Mouse (Mus musculus) erythroblast, adult 5-6 weeks (primary cell): ENCODE measurements around the gene Slc23a2. TPM values are rescaled to one million over a fixed set of nuclear protein-coding genes. Genes with fewer than 3 reads are reported as not detected.

Source experiments
- ATAC-seq: replicated peaks from 2 replicates; pipeline ENCODE4 v1.8.0; 2016; ENCODE audit warnings: moderate number of reproducible peaks, mild to moderate bottlenecking, moderate TSS enrichment, inconsistent platforms; ENCODE audit not compliant: poor library complexity, low FRiP score, severe bottlenecking
- total RNA-seq, 2 experiments: library from RNA; stranded (forward) in 1 of 2; stranded (reverse) in 1 of 2; fragments of 150-400 nt in 1 of 2; fragments of 200-764, 138-1000 nt in 1 of 2; gene quantifications; 2 replicates each; pipeline versions ENCODE4 v1.2.3 to v1.2.4; 2015 to 2017; ENCODE audit warnings: low replicate concordance in 2 of 2

Slc23a2 gene
- total RNA-seq, 2 experiments from 2014 or later: 5.7 to 7.5 TPM

DNA sequence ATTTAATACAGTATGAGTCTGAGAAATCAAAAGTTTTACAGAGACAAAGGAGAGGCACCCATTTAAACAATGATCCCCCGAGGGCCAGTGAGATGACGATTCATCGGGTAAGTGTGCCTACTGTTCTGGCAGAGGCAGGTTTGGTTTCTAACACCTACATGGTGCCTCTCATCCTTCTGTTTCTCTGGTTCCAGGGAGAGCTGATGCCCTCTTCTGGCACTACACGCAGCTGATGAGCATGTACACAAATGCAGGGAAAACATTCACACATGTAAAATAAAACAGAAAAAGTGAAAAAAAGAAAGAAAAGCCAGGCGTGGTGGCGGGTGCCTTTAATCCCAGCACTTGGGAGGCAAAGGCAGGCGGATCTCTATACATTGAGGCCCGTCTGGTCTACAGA is 85.0 kb downstream of the Slc23a2 start:
- ATAC-seq: no peak

DNA sequence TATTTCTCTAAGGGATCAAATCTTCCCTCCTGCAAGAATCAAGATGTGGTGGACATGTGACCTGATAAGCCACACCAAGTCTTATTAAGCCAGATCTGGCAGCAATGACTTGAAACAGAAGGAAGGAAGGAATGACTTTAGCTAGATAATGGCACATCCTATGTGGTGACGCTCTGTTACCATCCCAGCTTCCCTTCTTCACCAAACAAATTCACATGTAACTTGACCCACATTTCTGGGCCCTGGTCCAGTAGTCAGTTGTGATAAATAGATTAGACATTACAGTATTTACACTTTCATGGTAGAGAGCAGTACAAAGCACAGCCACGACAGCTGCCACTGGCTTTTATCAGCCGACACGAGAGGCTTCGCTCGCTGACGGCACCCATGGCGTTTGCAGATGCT is 89.6 kb downstream of the Slc23a2 start:
- no peak for ATAC-seq

DNA sequence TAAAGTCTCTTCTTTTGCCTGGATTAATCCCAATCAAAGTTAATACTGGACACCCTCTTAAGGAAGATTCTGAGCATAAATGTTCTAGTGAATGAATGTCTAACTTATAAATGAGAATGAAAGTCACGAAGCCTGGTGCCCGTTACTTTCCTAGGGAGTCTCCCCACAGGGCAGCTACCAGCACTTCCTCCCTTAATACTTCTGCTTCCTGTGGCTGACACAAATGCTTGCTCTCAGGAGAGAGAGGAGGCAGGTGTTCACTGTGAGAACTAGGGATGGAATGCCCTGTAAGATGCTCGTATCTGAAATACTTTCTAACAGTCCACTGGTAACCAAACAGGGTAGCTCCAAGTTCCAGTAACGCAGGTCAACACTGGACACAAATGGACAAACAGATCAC is 91.1 kb downstream of the Slc23a2 start:
- ATAC-seq: no peak

DNA sequence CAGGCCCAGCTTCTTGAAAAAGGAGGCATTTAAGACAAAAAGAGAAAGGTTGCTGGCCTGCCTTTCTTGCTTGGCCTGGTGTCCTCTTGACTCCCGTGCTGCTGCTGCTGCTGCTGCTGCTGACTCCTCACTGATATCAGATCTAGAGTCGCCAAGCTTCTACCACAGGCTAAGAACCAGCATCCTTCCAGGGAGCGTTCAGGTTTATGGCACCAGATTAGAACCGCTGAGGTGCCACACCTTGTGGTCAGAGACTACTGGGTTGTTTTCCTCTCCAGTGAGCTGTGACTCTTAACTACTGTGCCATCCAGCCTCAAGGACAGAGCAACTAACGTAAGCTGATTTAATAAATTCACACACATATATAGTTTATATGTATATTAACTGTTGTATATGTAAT is 93.1 kb downstream of the Slc23a2 start:
- no peak for ATAC-seq

DNA sequence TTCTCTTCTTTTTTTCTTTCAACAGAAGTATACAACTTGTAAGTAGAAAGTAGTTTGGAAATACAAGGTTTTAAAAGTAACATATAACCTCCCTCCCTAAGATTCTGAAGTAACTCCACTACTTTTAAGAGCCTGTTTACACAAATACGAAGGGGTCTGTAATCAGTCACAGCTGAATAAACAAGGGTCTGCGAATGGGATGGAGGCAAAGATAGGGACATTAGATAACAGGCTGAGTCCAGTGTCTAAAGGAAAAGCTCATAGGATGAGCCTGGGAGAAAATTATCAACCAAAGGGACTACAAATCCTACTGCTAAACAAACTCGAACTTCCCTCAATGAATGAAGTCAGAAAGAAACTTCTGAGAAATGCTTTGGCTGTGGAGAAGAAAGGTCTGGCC is 95.0 kb downstream of the Slc23a2 start:
- ATAC-seq: no peak

DNA sequence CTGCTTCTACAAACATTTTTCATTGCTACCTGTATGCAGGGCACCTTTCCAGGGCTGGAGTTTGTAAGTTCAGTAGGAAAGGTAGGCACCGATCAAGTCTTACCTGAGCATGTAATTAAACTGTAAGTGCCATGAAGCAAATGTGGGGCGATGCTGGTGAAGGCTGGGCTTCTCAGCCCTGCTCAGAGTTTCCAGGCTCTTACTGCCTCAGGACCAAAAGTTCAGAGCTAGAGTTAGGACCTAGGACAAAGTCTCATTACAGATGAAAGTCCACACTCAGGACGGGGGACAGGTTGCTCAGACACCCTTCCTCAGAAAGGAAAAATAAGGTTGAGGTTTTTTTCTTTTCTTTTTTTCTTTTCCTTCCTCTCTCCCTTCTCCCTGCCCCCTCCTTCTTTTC is 95.4 kb downstream of the Slc23a2 start:
- ATAC-seq: no peak

DNA sequence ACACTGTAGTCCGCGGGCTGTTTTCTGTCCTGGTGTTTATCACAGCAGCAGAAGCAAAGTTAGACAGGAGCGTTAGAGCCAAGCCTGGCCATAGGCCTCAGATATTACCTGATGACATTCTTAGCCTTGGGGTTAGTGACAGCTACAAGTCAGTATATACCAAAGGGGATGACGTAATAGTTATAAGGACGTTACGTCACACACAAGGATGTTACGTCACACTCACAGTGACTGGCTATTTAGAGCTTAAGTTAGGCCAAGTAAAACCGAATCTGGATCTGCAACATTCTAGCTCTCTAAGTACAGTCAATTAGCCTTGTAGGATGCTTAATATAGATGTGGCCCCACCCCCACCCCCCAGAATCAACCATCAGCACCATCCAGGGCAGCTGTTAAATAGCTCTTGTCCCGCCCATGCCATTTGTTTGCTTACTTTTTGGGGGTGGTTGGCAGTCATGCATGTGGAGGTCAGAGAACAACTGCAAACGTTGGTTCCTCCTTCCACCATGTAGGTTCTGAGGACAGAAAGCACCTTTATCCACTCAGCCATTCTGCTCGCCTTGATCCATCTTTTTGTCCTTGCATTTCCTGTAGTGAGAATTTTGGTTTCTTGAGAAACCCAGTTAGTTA is 96.7 kb downstream of the Slc23a2 start:
- ATAC-seq: no peak

DNA sequence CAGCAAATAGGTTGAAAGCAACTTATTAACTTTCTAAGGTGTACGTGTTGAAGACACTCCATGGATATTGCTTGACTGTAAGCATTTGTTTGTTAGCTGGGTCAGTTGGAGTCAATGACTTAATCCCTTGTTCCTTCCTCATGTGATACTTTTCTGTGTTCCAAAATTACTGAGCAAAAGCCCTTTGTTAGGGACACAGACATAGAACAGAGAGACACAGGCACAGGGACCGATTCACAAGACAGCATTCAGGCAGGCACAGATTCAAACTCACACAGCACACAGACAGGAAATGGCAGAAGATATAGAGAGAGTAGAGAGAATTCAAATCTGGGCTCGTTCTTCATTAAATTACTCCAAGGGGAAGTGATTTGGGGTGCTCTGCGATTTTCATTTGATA is 97.5 kb downstream of the Slc23a2 start:
- ATAC-seq: no peak

DNA sequence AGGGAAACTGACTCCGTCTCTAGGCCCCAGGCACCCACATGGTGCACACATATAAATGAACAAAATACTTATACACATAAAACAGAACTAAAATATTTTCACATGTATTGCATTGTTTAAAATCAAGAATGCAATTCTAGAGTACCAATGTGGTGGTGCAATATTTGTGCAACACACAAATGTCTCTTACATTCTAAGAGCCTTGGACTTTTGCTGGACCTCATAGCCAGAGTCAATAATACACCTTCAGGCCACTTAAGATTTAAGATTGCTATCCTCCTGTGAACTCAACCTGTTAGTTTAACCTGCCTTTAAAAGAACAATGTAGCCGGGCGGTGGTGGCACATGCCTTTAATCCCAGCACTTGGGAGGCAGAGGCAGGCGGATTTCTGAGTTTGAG is 98.2 kb downstream of the Slc23a2 start:
- no peak for ATAC-seq

DNA sequence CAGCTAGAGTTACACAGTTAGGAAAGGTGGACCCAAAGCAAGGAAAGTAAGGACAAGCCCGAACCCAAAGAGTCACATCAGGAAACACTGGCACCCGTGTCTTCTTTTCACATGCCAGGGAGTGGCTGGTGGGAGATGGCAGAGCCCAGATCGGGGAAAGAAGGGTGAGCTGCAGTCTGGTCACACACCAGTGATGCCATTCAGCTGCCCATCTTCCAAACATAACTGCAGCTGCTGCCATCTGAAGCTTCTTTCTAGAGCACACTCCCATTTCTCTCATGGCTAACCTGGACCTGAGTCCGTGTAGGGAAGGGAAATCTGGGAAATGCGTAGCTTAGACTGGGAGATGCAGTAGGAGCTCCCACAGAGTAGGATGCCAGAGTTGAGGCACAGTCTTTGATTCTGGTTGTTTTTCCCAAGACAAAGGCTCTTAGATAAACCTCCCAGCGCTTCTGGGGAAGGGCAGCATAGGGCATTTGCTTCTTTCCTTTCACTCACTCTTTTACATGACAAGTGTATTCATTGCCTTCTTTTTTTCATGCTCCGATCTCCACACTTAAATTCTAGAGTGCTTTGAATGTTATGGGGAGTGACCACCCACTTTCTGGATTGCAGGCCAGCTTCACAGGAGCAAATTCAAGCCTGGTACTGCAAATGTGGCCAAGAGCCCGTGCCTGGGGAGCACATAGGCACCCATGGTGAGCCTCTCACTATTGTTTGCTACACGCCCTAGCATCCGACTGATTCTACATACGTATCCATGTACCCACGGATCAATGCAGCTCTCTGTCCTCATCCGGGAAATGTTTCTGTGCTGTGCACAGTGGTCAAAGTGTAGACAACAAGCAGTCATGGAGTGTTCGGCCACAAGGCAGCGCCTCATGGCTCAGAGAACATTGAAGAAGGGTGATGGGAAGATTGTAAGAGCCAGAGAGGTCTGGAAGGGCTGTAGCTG is 100.3 kb downstream of the Slc23a2 start:
- no peak for ATAC-seq

DNA sequence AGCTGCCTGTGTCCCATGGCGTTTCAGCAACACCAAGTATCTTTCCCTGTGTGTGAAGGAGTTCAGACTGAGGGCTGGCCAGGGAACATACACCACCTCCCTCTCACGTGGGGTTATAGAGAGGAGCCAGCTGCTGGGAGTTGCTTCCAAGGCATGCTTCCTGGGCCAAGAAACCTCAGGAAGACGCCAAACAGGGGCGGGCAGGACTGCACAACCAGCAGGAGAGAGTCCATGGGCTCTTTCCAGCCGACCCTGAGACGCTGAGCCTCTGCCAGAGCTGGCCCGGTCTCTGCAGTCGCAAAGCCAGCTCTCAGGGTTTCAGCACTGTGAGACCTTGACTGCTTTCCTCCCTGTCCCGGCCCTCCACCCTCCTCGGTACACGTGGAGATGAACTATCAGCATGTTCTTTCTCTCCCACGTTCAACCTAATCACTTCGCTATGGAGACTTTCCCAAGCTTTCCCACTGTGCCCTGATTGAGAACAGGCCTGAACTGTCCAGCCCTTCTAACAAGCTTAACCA is 101.7 kb downstream of the Slc23a2 start:
- no peak for ATAC-seq

DNA sequence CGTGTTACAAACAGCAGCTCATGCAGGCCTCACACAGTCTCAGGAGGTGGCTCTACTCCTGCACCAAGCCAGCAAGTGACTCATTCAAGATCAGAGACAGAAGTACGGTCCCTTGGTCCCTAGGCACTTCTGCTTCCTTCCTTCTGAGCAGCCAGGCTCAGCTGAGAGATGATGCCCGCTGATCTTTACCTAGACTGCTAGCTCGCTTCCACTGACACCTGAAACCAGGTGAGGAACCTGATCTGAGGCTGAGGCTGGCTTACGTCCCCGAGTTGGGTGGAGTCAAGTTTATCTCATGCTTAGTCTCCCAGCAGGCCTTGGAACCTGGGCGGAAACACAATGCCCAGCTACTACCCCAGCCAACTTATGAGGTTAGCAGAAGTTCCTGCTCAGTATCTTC is 105.0 kb downstream of the Slc23a2 start:
- no peak for ATAC-seq

DNA sequence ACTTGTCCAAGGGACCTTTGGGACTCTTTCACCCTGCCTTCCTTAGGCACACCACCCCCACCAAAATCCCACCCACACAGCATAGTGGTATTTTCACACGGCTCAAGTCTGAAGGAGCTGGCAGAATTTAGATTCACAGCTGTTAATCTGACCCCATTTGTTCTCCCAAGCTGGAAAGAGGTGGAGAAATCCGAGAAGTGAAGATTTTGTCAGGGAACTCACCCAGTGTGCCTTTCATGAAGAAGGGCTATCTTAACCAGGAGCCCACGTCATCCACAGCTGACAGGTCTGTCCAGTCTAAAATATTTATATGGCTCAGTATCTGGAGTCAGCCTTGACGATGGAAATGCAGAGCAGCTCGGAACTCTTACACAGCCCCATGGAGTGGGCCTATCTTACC is 108.6 kb downstream of the Slc23a2 start:
- no peak for ATAC-seq

DNA sequence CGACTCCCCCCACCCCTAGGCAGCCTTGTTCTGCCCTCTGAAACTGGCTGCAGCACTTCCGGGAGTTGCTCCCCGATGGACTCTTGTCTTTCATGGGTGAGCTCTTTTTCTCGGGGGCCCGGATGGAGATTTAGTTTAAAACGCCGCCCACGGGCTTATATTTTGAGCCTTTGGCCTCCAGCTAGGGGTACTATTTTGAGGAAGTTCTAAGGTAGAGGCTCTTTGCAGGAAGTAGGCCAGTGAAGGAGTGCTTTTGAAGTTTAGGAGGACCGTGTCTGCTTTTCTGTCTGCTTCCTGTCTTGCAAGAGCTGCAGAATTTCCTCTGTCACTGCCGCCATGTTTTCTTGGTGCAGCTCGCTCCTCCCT is 109.5 kb downstream of the Slc23a2 start:
- no peak for ATAC-seq

DNA sequence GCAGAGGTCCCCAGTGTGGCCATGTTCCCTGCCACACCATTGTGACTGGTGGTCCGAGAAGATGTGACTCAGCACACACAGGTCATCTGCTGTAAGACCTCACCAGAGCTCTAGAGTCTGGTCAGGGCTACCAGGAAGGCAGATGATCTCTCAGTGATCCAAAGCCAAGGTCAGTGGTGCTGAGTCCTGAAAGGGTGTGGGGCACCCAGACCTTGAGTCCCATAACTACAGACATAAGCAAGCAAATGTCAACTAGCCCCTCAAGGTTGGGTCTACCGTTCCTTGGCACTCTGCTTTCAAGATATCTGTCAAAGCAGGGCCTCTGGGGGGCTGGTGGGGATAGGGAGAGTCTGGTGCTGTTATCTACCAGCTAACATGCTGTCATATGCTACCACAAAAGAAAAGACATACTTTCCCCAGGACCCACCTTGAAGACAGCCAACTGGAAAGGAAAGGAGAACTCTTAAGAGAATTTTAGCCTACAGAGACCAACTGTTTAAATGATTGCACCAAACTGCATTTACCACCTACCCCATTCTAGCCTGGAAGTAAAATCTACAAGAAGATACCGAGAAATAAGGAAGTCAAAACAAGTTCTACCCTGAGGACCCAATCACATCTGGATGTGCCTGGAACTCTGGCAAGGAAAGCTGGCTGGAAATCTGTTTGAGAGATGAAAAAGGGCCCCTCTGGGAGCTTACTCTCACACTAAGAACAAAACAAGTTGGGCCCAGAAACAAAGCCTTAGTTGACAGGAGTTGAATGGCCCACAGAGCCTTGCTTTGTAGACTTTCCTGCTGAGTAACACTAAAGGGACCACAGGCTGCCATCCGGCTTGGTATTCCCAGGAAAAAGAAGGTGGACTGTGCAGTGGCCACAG is 110.1 kb downstream of the Slc23a2 start:
- no peak for ATAC-seq

DNA sequence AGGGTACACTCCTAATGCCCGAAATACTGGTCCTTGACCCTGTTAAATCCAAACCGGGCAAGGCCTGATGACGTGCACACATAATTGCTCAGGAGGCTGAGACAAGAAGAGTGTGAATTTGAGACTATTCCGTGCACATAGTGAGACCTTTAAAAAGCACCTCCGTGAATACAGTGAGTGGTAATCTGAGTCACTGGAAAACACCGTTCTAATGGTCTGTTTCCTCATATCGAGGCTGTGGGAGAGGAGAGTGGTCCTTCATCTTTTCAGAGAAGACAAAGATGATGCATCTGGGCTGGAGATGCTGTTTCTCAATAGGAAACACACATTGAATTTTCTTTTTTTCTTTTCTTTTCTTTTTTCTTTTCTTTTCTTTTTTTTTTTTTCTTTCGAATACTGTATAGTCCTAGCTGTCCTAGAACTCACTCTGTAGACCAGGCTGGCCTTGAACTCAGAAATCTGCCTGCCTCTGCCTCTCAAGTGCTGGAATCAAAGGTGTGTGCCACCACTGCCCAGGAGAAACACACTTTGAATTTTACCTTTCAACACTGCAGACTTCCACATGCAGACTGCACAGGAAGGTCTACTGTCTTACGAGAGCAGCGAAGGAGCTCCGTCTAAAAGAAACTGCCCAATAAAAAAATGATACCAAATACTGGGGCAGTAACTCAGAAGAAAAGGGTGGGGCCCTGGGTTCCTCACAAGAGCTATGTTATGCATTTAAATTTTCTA is 113.4 kb downstream of the Slc23a2 start:
- no peak for ATAC-seq

DNA sequence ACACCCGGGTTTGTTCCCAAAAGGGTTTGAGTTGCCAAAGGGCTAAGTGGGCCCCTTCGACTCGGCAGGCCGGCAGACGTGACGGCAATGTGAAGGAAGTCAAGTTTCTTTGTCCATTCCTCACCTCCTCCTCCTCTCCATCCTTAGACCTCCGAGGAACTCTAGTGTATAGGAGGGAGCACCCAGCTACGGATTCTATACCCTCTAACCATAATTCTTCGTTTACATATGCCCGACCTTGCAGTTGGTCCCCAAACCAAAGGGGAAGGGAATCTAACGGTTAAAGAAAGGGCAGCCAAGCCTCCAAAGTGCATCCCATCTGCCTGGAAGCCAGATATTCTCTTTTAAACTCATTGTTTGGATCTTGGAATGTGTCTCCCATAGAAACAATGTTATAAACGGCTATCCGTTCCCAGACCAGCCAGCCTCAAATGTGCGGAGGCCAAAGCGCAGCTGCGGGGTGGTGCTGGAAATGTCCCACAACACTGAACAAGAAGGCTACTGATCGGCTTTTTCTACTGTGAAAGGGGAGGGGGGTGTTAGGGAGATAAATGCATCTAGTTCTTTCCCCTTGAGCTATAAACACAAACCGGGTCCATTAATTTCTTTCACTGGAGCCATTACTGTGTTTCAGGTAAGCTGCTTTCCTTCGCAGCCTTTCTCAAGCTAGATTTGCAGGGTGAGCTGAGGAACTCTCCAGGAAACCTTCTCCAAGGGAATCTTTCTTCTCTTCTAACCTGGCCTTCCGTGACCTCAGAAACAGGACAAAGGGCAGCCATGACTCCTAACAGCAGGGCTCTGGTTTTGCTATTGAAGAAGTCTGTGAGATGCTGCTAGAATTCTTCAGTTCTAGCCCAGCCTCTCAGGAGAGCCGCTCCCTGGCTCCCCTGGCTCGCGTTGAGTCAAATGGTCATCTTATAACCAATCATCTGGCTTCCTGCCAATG is 114.2 kb downstream of the Slc23a2 start:
- ATAC-seq: no peak

DNA sequence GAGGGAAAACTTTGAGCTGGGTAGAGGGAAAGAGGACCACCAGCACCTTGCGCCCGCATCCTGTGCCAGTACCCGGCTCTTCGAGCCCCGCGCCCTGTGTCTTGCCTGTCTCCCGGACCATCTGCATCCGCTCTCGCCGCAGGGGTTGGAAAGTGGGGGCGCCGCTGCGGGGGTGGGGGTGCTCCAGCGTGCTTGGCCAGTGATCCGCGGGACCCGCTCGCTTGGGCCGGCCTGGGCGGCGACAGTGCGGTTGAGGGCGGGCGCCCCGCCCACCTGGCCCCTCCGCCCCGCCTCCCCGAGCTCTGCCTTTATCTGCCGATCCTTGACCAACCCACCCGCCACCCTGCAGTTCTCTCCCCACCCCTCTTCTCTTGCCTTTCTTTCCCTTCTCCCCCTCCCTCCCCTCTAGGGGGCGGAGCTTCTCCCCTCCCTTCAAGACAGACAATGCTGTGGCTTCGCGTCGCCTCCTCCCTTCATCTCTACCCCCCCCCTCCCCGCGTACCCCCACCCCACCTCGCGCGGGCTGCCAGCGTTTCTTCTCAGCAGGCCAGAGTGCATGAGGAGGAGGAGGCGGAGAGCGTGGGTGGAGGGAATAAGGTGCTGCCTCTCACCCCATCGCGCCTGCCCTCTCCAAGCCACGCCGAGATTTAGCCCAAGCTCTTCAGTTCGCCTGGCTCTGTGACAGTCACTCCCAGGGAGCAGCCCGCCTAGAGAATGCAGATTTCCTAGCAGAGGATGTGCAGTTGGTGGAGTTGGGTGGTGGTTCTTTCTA is 115.1 kb downstream of the Slc23a2 start, which contains the start of gene Rassf2:
Gene Rassf2, minus strand, starts transcription at position 613 of the 772 bp plus-strand sequence.
- no peak for ATAC-seq
